Mouse (Mus musculus) liver, embryonic 14.5 days (tissue): ENCODE results near the gene Sipa1l3. TPM values are rescaled to one million over a fixed set of nuclear protein-coding genes. Genes with fewer than 3 reads are reported as not detected.
A peak's percentile ranks its signal among the peaks of the same experiment; 100 is the strongest.

Experiments used
- ATAC-seq: fragments of 200-750 bp; cut with Nextera tagmentation; 2 replicates; pipeline ENCODE4 v1.8.0; 2017; ENCODE audit warnings: moderate number of reproducible peaks, mild to moderate bottlenecking, moderate library complexity; ENCODE audit not compliant: insufficient read depth
- DNase-seq, 3 experiments: peaks; one replicate each; pipeline ENCODE4 v3.0.0-alpha.2; 2012 to 2013; ENCODE audit warnings: low read depth in 3 of 3, low spot score in 3 of 3
- H3K27ac ChIP-seq: fragments of 300-500 bp; sonication (generic); 2 replicates; pipeline ENCODE4 v1.5.1; 2014; ENCODE audit warnings: moderate library complexity, mild to moderate bottlenecking, control low read depth, inconsistent platforms
- H3K27me3 ChIP-seq: fragments of 300-500 bp; sonication (generic); 2 replicates; pipeline ENCODE4 v1.6.1; 2014; ENCODE audit warnings: mild to moderate bottlenecking, low read length, moderate library complexity; ENCODE audit not compliant: control insufficient read depth, insufficient read depth
- H3K36me3 ChIP-seq: fragments of 300-500 bp; sonication (generic); replicated peaks from 2 replicates; pipeline ENCODE4 v1.6.1; 2014; ENCODE audit warnings: low read depth; ENCODE audit not compliant: control insufficient read depth, insufficient read depth
- H3K4me1 ChIP-seq, 2 experiments: fragments of 200-500 bp in 1 of 2; fragments of 300-500 bp in 1 of 2; sonication (generic) in 1 of 2; replicated peaks; 2 replicates each; pipeline ENCODE4 v1.6.1; 2012 to 2014; ENCODE audit warnings: antibody characterized with exemption in 1 of 2, inconsistent platforms in 1 of 2, low read length in 1 of 2; ENCODE audit not compliant: control insufficient read depth in 2 of 2, insufficient read depth in 2 of 2
- H3K4me2 ChIP-seq: fragments of 300-500 bp; sonication (generic); 2 replicates; pipeline ENCODE4 v1.6.1; 2014; ENCODE audit warnings: low read depth, mild to moderate bottlenecking, control low read depth, moderate library complexity
- H3K4me3 ChIP-seq, 2 experiments: fragments of 200-500 bp in 1 of 2; fragments of 300-500 bp in 1 of 2; sonication (generic) in 1 of 2; 2 replicates each; pipeline ENCODE4 v1.5.1; 2012 to 2014; ENCODE audit warnings: low read depth in 2 of 2, low read length in 2 of 2, mild to moderate bottlenecking in 2 of 2, control low read depth in 1 of 2, inconsistent platforms in 1 of 2, moderate library complexity in 1 of 2; ENCODE audit not compliant: insufficient read depth in 1 of 2
- H3K9ac ChIP-seq: fragments of 300-500 bp; sonication (generic); replicated peaks from 2 replicates; pipeline ENCODE4 v1.6.1; 2014; ENCODE audit warnings: mild to moderate bottlenecking, control low read depth, moderate library complexity
- H3K9me3 ChIP-seq: fragments of 300-500 bp; sonication (generic); 2 replicates; pipeline ENCODE4 v1.6.1; 2016; ENCODE audit warnings: low read length, mixed read lengths; ENCODE audit not compliant: control insufficient read depth
- CTCF ChIP-seq: IDR thresholded peaks from 2 replicates; pipeline ENCODE4 v1.5.1; 2016; ENCODE audit warnings: antibody characterized with exemption, low read depth, control low read depth
- EP300 ChIP-seq: IDR thresholded peaks from 2 replicates; pipeline ENCODE4 v1.6.1; 2016; ENCODE audit warnings: antibody characterized with exemption, low read depth
- WGBS: fragments of 180-500 bp; shearing (Covaris S2); extraction: QIAGEN DNeasy Blood & Tissue Kit; methylation state at CpG from one replicate; pipeline ENCODE4 v1.1.7; 2014; ENCODE audit not compliant: insufficient replicate concordance; 5-methylcytosine and 5-hydroxymethylcytosine counted together
- polyA plus RNA-seq, 2 experiments: library from polyadenylated mRNA; depleted of rRNA in 1 of 2; stranded (reverse) in 1 of 2; unstranded in 1 of 2; fragments of >200 nt; fragmentation: Nextera tagmentation in 1 of 2; extraction: Ambion mirVana in 1 of 2; gene quantifications; 2 replicates each; pipeline versions ENCODE4 v1.2.1 to v1.2.3; 2012 to 2014

Gene Sipa1l3
- polyA plus RNA-seq, 2 experiments = 1.8 to 4.9 TPM

DNA sequence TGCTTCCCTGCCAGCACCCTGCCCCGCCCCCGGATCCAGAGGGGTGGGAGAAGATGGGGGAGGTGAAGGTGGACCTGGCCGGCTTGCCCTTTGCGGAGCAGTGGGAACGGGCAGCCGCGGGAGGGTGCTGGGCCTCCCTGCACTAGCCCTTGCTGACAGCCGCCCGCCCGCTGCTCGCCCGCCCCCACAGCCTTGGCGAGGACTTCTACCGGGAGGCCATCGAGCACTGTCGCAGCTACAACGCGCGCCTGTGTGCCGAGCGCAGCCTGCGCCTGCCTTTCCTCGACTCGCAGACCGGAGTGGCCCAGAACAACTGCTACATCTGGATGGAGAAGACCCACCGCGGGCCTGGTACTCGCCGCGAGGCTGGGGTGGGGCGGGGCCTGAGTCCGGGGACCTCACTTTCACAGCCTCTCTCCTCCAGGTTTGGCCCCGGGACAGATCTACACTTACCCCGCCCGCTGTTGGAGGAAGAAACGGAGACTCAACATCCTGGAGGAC is 209.2 kb downstream of the Sipa1l3 start:
- no peak overlapping the region for H3K27ac ChIP-seq
- no peak for TF ChIP-seq CTCF
- no peak for TF ChIP-seq EP300
- peak overlapping the region; percentile 50 for H3K9ac ChIP-seq
- no peak for ATAC-seq
- H3K4me2 ChIP-seq = peak overlapping the region; percentile 92
- H3K4me1 ChIP-seq = peaks cover 10 to 20% of the 10 kb centered on the region in 2 experiments
- no peaks in the 10 kb centered on the region for H3K36me3 ChIP-seq
- no peaks in the 10 kb centered on the region for H3K9me3 ChIP-seq
- under 1% methylated on average over 31 of the region's 36 CpGs for WGBS
- peaks cover 38% of the 10 kb centered on the region for H3K27me3 ChIP-seq
- DNase-seq = no peak
- H3K4me3 ChIP-seq = peak overlapping the region; percentile 36 to 55

DNA sequence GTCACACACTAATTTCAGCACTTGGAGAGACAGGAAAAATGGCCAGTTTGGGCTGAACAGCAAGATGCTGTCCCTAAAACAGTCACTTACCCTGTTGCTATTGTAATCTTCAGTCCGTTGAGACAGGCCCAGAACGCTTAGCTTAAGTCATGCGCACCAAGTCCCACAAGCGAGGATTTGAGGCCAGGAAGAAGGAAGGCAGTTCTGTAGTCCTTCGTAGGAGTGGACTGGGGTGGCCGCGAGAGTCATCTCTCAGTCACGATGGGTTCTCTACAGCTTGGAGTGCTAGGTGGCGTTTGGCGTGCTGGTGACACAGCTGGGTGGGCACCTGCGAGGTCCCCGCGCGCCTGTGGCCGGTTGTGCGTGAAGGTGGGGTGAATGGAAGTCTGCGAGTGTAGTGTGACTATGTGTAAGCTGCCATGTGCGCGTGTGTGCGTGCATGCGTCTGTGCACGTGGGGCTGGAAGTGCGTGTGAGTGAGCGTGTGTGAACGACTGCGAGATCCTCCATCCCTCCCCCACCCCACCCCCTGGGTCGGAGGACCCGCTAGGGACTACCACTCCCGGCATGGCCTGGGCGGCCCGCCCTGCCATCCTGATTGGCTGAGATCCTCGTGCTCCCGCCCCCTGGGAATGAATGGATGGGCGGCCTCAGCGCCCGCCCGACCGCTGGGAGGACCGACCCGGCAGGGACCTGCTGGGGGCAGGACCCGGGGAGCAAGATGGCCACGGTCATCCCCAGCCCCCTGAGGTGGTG is 210.9 kb downstream of the Sipa1l3 start:
- Histone ChIP-seq H3K27ac (no peak overlapping the region), H3K4me2 (peak overlapping the region; percentile 92), H3K4me1 (peaks cover 10 to 20% of the 10 kb centered on the region in 2 experiments), H3K4me3 (peak overlapping the region; percentile 49 to 58), H3K36me3 (no peaks in the 10 kb centered on the region), H3K27me3 (peaks cover 55% of the 10 kb centered on the region), H3K9me3 (no peaks in the 10 kb centered on the region), H3K9ac (peak overlapping the region; percentile 31)
- peak; percentile 81 for ATAC-seq
- 1% methylated on average over 42 of the region's 42 CpGs for WGBS
- TF ChIP-seq CTCF (0 out of 2 replicates have a peak, but pooled peaks have one; percentile 4), EP300 (no peak)
- DNase-seq = peak; percentile 60 to 66 (median 61)

GRCm38 (mm10) chr7:29306619-29307018 is 211.8 kb downstream of the Sipa1l3 start:
- no peaks in the 10 kb centered on the region for H3K9me3 ChIP-seq
- no peak overlapping the region for H3K4me3 ChIP-seq
- peaks cover 56% of the 10 kb centered on the region for H3K27me3 ChIP-seq
- H3K9ac ChIP-seq = no peak overlapping the region
- H3K36me3 ChIP-seq = no peaks in the 10 kb centered on the region
- no peak overlapping the region for H3K4me2 ChIP-seq
- peaks cover 10 to 20% of the 10 kb centered on the region in 2 experiments for H3K4me1 ChIP-seq
- TF ChIP-seq EP300 (no peak), CTCF (peak; percentile 56)
- no peak overlapping the region for H3K27ac ChIP-seq
- no peak for ATAC-seq
- WGBS = 32% methylated on average over 7 of the region's 7 CpGs
- peak in 1 of 3 experiments; percentile 50 for DNase-seq

- WGBS = 52% methylated on average over 7 of the region's 7 CpGs
- DNase-seq = no peak
- H3K4me1 ChIP-seq = peaks cover 10 to 20% of the 10 kb centered on the region in 2 experiments
Measured at GRCm38 (mm10) chr7:29306108-29306507, 212.3 kb downstream of the Sipa1l3 start.

DNA sequence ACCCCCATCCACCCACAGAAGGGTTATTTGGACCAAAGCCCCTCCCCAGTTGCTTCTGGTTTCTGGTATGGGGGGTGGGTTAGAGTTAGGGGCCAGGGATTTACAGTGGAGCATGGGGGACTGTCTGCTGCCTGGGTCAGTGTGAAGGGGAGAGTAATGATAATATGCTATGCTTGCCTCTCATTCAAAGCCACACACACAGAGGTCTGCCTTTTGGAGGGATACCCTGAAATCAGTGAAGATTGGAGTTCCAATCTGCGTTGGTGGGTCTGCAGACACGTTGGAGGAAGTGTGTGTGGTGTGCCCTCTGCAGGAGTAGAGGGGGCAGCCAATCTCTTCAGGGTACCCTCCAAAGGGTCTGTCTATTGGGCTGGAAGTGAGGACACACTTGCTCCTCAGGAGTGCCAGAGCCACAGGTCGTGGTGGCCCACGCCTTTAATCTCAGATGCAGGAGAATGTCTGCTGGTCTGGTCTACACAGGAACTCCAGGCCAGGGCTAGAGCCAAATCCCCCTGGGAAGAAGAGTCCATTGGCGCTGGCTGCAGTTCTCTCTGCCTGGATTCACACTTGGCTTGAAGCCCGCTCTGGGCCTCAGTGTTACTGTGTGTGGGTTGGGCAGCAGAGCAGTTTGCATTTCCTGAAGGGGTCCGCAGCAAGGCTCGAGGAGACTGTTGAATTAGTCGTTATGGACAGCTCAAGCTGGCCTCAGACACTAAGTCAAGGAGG is 213.0 kb downstream of the Sipa1l3 start:
- Histone ChIP-seq H3K27me3 (peaks cover 56% of the 10 kb centered on the region), H3K4me2 (peak overlapping the region; percentile 73), H3K9ac (no peak overlapping the region), H3K9me3 (no peaks in the 10 kb centered on the region), H3K4me3 (no peak overlapping the region; a peak in 1 of 4 replicates), H3K36me3 (no peaks in the 10 kb centered on the region), H3K4me1 (peaks cover 10 to 20% of the 10 kb centered on the region in 2 experiments), H3K27ac (no peak overlapping the region)
- TF ChIP-seq CTCF (no peak), EP300 (no peak)
- WGBS = 33% methylated on average over 9 of the region's 9 CpGs
- DNase-seq (no peak), ATAC-seq (no peak)

More at GRCm38 (mm10) chr7:29306108-29306507, 212.3 kb downstream of the Sipa1l3 start:
- H3K4me3 ChIP-seq = no peak overlapping the region
- no peaks in the 10 kb centered on the region for H3K9me3 ChIP-seq
- H3K27me3 ChIP-seq = peaks cover 56% of the 10 kb centered on the region
- no peak overlapping the region for H3K27ac ChIP-seq
- TF ChIP-seq CTCF (no peak), EP300 (no peak)
- no peak overlapping the region for H3K4me2 ChIP-seq
- no peaks in the 10 kb centered on the region for H3K36me3 ChIP-seq
- no peak overlapping the region for H3K9ac ChIP-seq
- ATAC-seq = no peak
